Mouse (Mus musculus) frontal cortex, adult (tissue): ENCODE measurements at regions not wholly inside any gene's neighbourhood (a gene's known extent, or its start where the extent isn't known, plus 50 kb on each side); places are given as distances from the start of the nearest gene placed in this dataset.
"Not testable (repeated sequence)": the region's sequence is repeated elsewhere in the genome, so short reads cannot be mapped to it uniquely, and the experiment has no call there.

Source experiments
- ATAC-seq: cut with Nextera tagmentation; 2 replicates; pipeline ENCODE4 v1.9.2; 2017; ENCODE audit warnings: mild to moderate bottlenecking, moderate library complexity, mixed read lengths; ENCODE audit not compliant: low TSS enrichment

DNA sequence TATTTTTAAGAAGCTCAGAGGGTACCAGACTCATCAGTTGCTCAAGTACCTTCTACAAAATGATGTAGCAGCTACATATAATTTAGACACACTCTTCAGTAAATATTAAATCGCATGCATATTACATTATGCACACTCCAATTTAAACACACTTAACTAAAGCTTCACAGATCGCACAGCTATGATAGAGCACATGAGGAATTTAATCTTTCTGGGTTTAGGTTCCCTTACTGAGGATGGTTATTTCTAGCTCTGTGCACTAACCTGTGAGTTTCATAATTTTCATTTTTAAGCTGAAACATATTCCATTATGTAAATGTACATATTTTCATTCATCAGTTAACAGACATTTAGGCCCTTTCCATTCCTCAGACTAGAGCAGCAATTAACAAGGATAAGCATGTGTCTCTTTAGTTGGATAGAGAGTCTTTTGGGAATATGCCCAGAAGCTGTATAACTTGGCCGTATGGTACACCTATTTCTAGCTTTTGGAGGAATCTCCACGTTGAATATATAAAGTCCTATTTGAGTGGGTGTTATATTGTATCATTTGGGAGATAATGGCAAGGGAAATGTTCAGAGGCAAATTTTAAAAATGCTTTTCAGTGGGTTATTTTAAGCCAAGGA lies 694.0 kb downstream of the Trib2 start:
- ATAC-seq: peak; percentile 95

DNA sequence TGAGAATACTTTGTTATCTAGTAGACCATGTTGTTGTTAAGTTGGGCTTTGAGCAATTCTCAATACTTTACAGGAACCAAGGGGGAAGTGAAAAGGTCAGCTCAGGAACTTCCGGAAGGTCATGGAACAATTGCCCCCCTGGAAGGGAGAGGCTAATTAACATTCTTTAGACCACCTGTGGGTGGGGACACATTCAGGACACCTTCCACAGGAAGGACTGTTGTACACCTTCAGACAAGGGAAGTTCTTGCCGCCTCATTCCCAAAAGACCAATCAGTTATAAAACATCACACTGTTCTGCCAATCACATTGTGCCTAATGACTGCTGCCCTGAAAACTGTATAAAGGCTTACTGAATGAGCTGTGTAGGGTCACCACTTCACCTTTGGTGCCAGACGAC lies 701.2 kb downstream of the Trib2 start:
- ATAC-seq: no peak

DNA sequence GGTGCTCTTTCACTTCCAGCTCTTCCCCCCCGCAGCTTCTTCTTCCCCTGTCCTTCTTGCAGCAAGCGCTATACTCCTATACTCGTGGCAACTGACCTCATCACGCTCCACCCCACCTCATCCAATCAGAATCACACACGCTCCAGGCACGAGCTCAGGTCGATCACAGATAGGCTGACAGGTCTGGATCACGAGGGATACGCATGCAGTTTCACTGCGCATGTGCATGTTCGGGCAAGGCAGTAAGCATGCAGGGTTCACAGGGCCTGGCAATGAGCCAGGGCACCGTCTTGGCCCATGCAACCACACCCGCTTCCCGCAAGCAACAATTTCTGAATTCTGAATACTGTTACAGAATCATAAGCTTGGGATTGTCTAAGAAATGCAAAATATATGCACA lies 701.9 kb downstream of the Trib2 start:
- no peak for ATAC-seq

GRCm38 (mm10) chr12:15111049-15111448 lies 705.7 kb downstream of the Trib2 start:
- ATAC-seq: no peak

- ATAC-seq: no peak
Measured at GRCm38 (mm10) chr12:15104876-15105275, 711.8 kb downstream of the Trib2 start.

DNA sequence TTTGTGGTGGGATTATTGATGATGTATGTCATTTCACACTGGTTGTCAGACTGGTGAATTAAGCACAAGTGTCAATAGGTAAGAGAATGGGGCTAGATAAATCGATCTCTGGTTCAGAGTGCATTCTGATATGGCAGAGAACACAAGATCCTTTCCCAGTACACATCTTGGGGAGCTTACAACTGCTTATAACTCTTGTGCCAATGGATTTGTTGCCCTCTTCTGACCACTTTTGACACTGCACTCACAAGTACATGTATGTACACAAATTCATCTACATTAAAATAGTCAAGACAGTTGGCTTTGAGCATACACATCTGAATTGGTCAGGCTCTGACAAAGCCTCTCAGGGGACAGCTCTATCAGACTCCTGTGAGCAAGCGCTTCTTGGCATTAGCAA lies 738.1 kb downstream of the Trib2 start:
- peak; percentile 44; the same call in 1 of the 2 replicates for ATAC-seq

- ATAC-seq: no peak
Measured at GRCm38 (mm10) chr12:15064351-15064750, 752.4 kb downstream of the Trib2 start.

- ATAC-seq: no peak
Measured at GRCm38 (mm10) chr12:15051387-15051786, 765.3 kb downstream of the Trib2 start.

GRCm38 (mm10) chr12:15043264-15043663 lies 773.5 kb downstream of the Trib2 start:
- ATAC-seq: no peak

GRCm38 (mm10) chr12:15011091-15011490 lies 805.6 kb downstream of the Trib2 start:
- no peak for ATAC-seq

- not testable (repeated sequence) for ATAC-seq
Measured at GRCm38 (mm10) chr12:15002401-15002800, 814.3 kb downstream of the Trib2 start.
